Mouse (Mus musculus) gastrocnemius, adult 18-20 months (tissue): ENCODE measurements around the gene Coro7. TPM values are rescaled to one million over a fixed set of nuclear protein-coding genes. Genes with fewer than 3 reads are reported as not detected.

Source experiments
- DNase-seq: peaks from one replicate; pipeline ENCODE4 v3.0.0; 2021; ENCODE audit warnings: low spot score
- total RNA-seq, 2 experiments: library from RNA; stranded (reverse); gene quantifications; 2 replicates each; pipeline ENCODE4 v1.2.3; 2021

The Coro7 gene
- total RNA-seq, 2 experiments from 2014 or later = 13.9 to 14.4 TPM

- peak; percentile 94 for DNase-seq
Observed at GRCm38 (mm10) chr16:4624481-4625110, 55.0 kb downstream of the Coro7 start, which contains the start of gene Pam16. Gene Pam16 (minus strand): TSS chr16:4624988.

- no peak for DNase-seq
Observed at GRCm38 (mm10) chr16:4624074-4624473, 55.5 kb downstream of the Coro7 start.

- no peak for DNase-seq
Observed at GRCm38 (mm10) chr16:4616829-4617228, 62.7 kb downstream of the Coro7 start.

- DNase-seq = no peak
Observed at GRCm38 (mm10) chr16:4615297-4615696, 64.3 kb downstream of the Coro7 start.

- DNase-seq = no peak
Observed at GRCm38 (mm10) chr16:4614639-4615038, 64.9 kb downstream of the Coro7 start.

GRCm38 (mm10) chr16:4613736-4614135 is 65.8 kb downstream of the Coro7 start:
- no peak for DNase-seq

GRCm38 (mm10) chr16:4611676-4612075 is 67.9 kb downstream of the Coro7 start:
- DNase-seq = no peak

GRCm38 (mm10) chr16:4611193-4611592 is 68.4 kb downstream of the Coro7 start:
- DNase-seq = no peak

GRCm38 (mm10) chr16:4608532-4609059 is 71.0 kb downstream of the Coro7 start:
- no peak for DNase-seq

- DNase-seq = peak; percentile 84
Observed at GRCm38 (mm10) chr16:4607818-4608531, 71.6 kb downstream of the Coro7 start.

- DNase-seq = peak; percentile 72
Observed at GRCm38 (mm10) chr16:4606431-4607084, 73.0 kb downstream of the Coro7 start.

- no peak for DNase-seq
Observed at GRCm38 (mm10) chr16:4605514-4606131, 74.0 kb downstream of the Coro7 start.

- no peak for DNase-seq
Observed at GRCm38 (mm10) chr16:4604293-4604837, 75.2 kb downstream of the Coro7 start.

- no peak for DNase-seq
Observed at GRCm38 (mm10) chr16:4603453-4603837, 76.1 kb downstream of the Coro7 start.

- no peak for DNase-seq
Observed at GRCm38 (mm10) chr16:4602766-4603452, 76.7 kb downstream of the Coro7 start.

- DNase-seq = no peak
Observed at GRCm38 (mm10) chr16:4602189-4602588, 77.4 kb downstream of the Coro7 start.

- no peak for DNase-seq
Observed at GRCm38 (mm10) chr16:4600701-4601310, 78.8 kb downstream of the Coro7 start.

GRCm38 (mm10) chr16:4599616-4600015 is 80.0 kb downstream of the Coro7 start:
- DNase-seq = no peak

- no peak for DNase-seq
Observed at GRCm38 (mm10) chr16:4598891-4599543, 80.6 kb downstream of the Coro7 start.

- no peak for DNase-seq
Observed at GRCm38 (mm10) chr16:4598041-4598440, 81.5 kb downstream of the Coro7 start.
